Mouse (Mus musculus): ENCODE results near the gene Ccdc92b. TPM values are rescaled to one million over a fixed set of nuclear protein-coding genes. Genes with fewer than 3 reads are reported as not detected.

Gene Ccdc92b
- total RNA-seq, 1 experiment: 1.8 TPM

GRCm38 (mm10) chr11:74655941-74656340, 36.5 kb downstream of the Ccdc92b start:
- in situ Hi-C loops (cut with MboI; ENCODE audit: low sequenced_read_pairs in 2 of 2, unreplicated experiment in 2 of 2): loop anchor here in 1 of 2 experiments (25.0 kb wide), 1 partner anchor 831 kb away; the partner anchor contains the start of gene Prpf8
- Histone ChIP-seq H3K27ac (ENCODE audit: insufficient read depth, low read depth, low read length, poor library complexity, severe bottlenecking) (no peak overlapping the region), H3K36me3 (ENCODE audit: control insufficient read depth, insufficient read depth, low read length, poor library complexity, severe bottlenecking) (peaks cover 49% of the 10 kb centered on the region), H3K9ac (ENCODE audit: insufficient read depth, low read depth, low read length, poor library complexity, severe bottlenecking) (no peak overlapping the region; the same call in 1 of the 2 replicates), H3K4me1 (ENCODE audit: control insufficient read depth in 2 of 2, insufficient read depth in 2 of 2, low read length in 2 of 2, poor library complexity in 1 of 2) (peaks cover 5 to 19% of the 10 kb centered on the region in 2 experiments; a peak in 3 of 4 replicates), H3K9me3 (ENCODE audit: control insufficient read depth, insufficient read depth, low read depth, low read length) (no peaks in the 10 kb centered on the region), H3K4me3 (ENCODE audit: insufficient read depth in 1 of 2, low read depth in 1 of 2, low read length in 2 of 2, poor library complexity in 1 of 2, severe bottlenecking in 1 of 2) (no peak overlapping the region)
- no peak for TF ChIP-seq ZC3H11A (IDR thresholded peaks at IDR 0.05; ENCODE audit: borderline replicate concordance, low read depth, low read length)
- TF ChIP-seq CHD2 (IDR thresholded peaks at IDR 0.05; ENCODE audit: low read depth, low read length): no peak
- no peak for TF ChIP-seq ZNF384 (IDR thresholded peaks at IDR 0.05; ENCODE audit: low read depth, low read length)
- no peak for TF ChIP-seq HCFC1 (IDR thresholded peaks at IDR 0.05; ENCODE audit: borderline replicate concordance, insufficient read depth, low read length)
- TF ChIP-seq MAFK (IDR thresholded peaks at IDR 0.05; ENCODE audit: insufficient read depth, low read depth, low read length): no peak
- no peak for DNase-seq (ENCODE audit: low read depth, low spot score)

GRCm38 (mm10) chr11:74660336-74660735, 40.9 kb downstream of the Ccdc92b start:
- no peak for DNase-seq (ENCODE audit: low read depth, low spot score)
- in situ Hi-C loops (cut with MboI; ENCODE audit: low sequenced_read_pairs in 2 of 2, unreplicated experiment in 2 of 2): loop anchor here in 1 of 2 experiments (25.0 kb wide), 1 partner anchor 827 kb away; the partner anchor contains the start of gene Prpf8

GRCm38 (mm10) chr11:74661641-74662040, 42.2 kb downstream of the Ccdc92b start:
- H3K4me3 ChIP-seq (ENCODE audit: insufficient read depth in 1 of 2, low read depth in 1 of 2, low read length in 2 of 2, poor library complexity in 1 of 2, severe bottlenecking in 1 of 2): no peak overlapping the region
- no peaks in the 10 kb centered on the region for H3K4me1 ChIP-seq (ENCODE audit: control insufficient read depth in 2 of 2, insufficient read depth in 2 of 2, low read length in 2 of 2, poor library complexity in 1 of 2)
- H3K9me3 ChIP-seq (ENCODE audit: control insufficient read depth, insufficient read depth, low read depth, low read length): no peaks in the 10 kb centered on the region
- in situ Hi-C loops (cut with MboI; ENCODE audit: low sequenced_read_pairs in 2 of 2, unreplicated experiment in 2 of 2): loop anchor here in 1 of 2 experiments (25.0 kb wide), 1 partner anchor 826 kb away; the partner anchor contains the start of gene Prpf8
- TF ChIP-seq ZC3H11A (IDR thresholded peaks at IDR 0.05; ENCODE audit: borderline replicate concordance, low read depth, low read length): no peak
- H3K27ac ChIP-seq (ENCODE audit: insufficient read depth, low read depth, low read length, poor library complexity, severe bottlenecking): no peak overlapping the region
- no peak overlapping the region for H3K9ac ChIP-seq (ENCODE audit: insufficient read depth, low read depth, low read length, poor library complexity, severe bottlenecking)
- peaks cover 87% of the 10 kb centered on the region for H3K36me3 ChIP-seq (ENCODE audit: control insufficient read depth, insufficient read depth, low read length, poor library complexity, severe bottlenecking)
- no peak for DNase-seq (ENCODE audit: low read depth, low spot score)

More at GRCm38 (mm10) chr11:74660336-74660735, 40.9 kb downstream of the Ccdc92b start:
- TF ChIP-seq HCFC1 (IDR thresholded peaks at IDR 0.05; ENCODE audit: borderline replicate concordance, insufficient read depth, low read length) (no peak), CHD2 (IDR thresholded peaks at IDR 0.05; ENCODE audit: low read depth, low read length) (no peak), MAFK (IDR thresholded peaks at IDR 0.05; ENCODE audit: insufficient read depth, low read depth, low read length) (no peak), ZNF384 (IDR thresholded peaks at IDR 0.05; ENCODE audit: low read depth, low read length) (no peak)
- Histone ChIP-seq H3K4me1 (ENCODE audit: control insufficient read depth in 2 of 2, insufficient read depth in 2 of 2, low read length in 2 of 2, poor library complexity in 1 of 2) (no peaks in the 10 kb centered on the region), H3K27ac (ENCODE audit: insufficient read depth, low read depth, low read length, poor library complexity, severe bottlenecking) (no peak overlapping the region), H3K36me3 (ENCODE audit: control insufficient read depth, insufficient read depth, low read length, poor library complexity, severe bottlenecking) (peaks cover 81% of the 10 kb centered on the region), H3K9ac (ENCODE audit: insufficient read depth, low read depth, low read length, poor library complexity, severe bottlenecking) (no peak overlapping the region), H3K4me3 (ENCODE audit: insufficient read depth in 1 of 2, low read depth in 1 of 2, low read length in 2 of 2, poor library complexity in 1 of 2, severe bottlenecking in 1 of 2) (no peak overlapping the region), H3K9me3 (ENCODE audit: control insufficient read depth, insufficient read depth, low read depth, low read length) (no peaks in the 10 kb centered on the region)

GRCm38 (mm10) chr11:74662221-74662620, 42.8 kb downstream of the Ccdc92b start:
- Histone ChIP-seq H3K9me3 (ENCODE audit: control insufficient read depth, insufficient read depth, low read depth, low read length) (no peaks in the 10 kb centered on the region), H3K4me3 (ENCODE audit: insufficient read depth in 1 of 2, low read depth in 1 of 2, low read length in 2 of 2, poor library complexity in 1 of 2, severe bottlenecking in 1 of 2) (no peak overlapping the region), H3K36me3 (ENCODE audit: control insufficient read depth, insufficient read depth, low read length, poor library complexity, severe bottlenecking) (peaks cover 89% of the 10 kb centered on the region), H3K27ac (ENCODE audit: insufficient read depth, low read depth, low read length, poor library complexity, severe bottlenecking) (no peak overlapping the region), H3K9ac (ENCODE audit: insufficient read depth, low read depth, low read length, poor library complexity, severe bottlenecking) (no peak overlapping the region), H3K4me1 (ENCODE audit: control insufficient read depth in 2 of 2, insufficient read depth in 2 of 2, low read length in 2 of 2, poor library complexity in 1 of 2) (no peaks in the 10 kb centered on the region)
- no peak for TF ChIP-seq CHD2 (IDR thresholded peaks at IDR 0.05; ENCODE audit: low read depth, low read length)
- no peak for TF ChIP-seq HCFC1 (IDR thresholded peaks at IDR 0.05; ENCODE audit: borderline replicate concordance, insufficient read depth, low read length)
- no peak for TF ChIP-seq ZC3H11A (IDR thresholded peaks at IDR 0.05; ENCODE audit: borderline replicate concordance, low read depth, low read length)
- TF ChIP-seq MAFK (IDR thresholded peaks at IDR 0.05; ENCODE audit: insufficient read depth, low read depth, low read length): no peak
- TF ChIP-seq ZNF384 (IDR thresholded peaks at IDR 0.05; ENCODE audit: low read depth, low read length): no peak
- in situ Hi-C loops (cut with MboI; ENCODE audit: low sequenced_read_pairs in 2 of 2, unreplicated experiment in 2 of 2): loop anchor here in 1 of 2 experiments (25.0 kb wide), 1 partner anchor 825 kb away; the partner anchor contains the start of gene Prpf8
- no peak for DNase-seq (ENCODE audit: low read depth, low spot score)

GRCm38 (mm10) chr11:74664279-74664678, 44.9 kb downstream of the Ccdc92b start:
- Histone ChIP-seq H3K36me3 (ENCODE audit: control insufficient read depth, insufficient read depth, low read length, poor library complexity, severe bottlenecking) (peaks cover 90% of the 10 kb centered on the region), H3K9ac (ENCODE audit: insufficient read depth, low read depth, low read length, poor library complexity, severe bottlenecking) (no peak overlapping the region), H3K4me1 (ENCODE audit: control insufficient read depth in 2 of 2, insufficient read depth in 2 of 2, low read length in 2 of 2, poor library complexity in 1 of 2) (no peaks in the 10 kb centered on the region), H3K27ac (ENCODE audit: insufficient read depth, low read depth, low read length, poor library complexity, severe bottlenecking) (no peak overlapping the region), H3K9me3 (ENCODE audit: control insufficient read depth, insufficient read depth, low read depth, low read length) (no peaks in the 10 kb centered on the region), H3K4me3 (ENCODE audit: insufficient read depth in 1 of 2, low read depth in 1 of 2, low read length in 2 of 2, poor library complexity in 1 of 2, severe bottlenecking in 1 of 2) (no peak overlapping the region)
- in situ Hi-C loops (cut with MboI; ENCODE audit: low sequenced_read_pairs in 2 of 2, unreplicated experiment in 2 of 2): loop anchor here in 1 of 2 experiments (25.0 kb wide), 1 partner anchor 823 kb away; the partner anchor contains the start of gene Prpf8
- no peak for TF ChIP-seq MAFK (IDR thresholded peaks at IDR 0.05; ENCODE audit: insufficient read depth, low read depth, low read length)
- TF ChIP-seq HCFC1 (IDR thresholded peaks at IDR 0.05; ENCODE audit: borderline replicate concordance, insufficient read depth, low read length): no peak
- no peak for TF ChIP-seq ZNF384 (IDR thresholded peaks at IDR 0.05; ENCODE audit: low read depth, low read length)
- TF ChIP-seq ZC3H11A (IDR thresholded peaks at IDR 0.05; ENCODE audit: borderline replicate concordance, low read depth, low read length): no peak
- TF ChIP-seq CHD2 (IDR thresholded peaks at IDR 0.05; ENCODE audit: low read depth, low read length): no peak
- DNase-seq (ENCODE audit: low read depth, low spot score): no peak
